In genomic region chr3:116582201-116582600, GRCm38 (mm10) we compare ENCODE assay signal across 24 mouse cellular contexts. TPM values are rescaled to one million over a fixed set of nuclear protein-coding genes. Genes with fewer than 3 reads are reported as not detected.
DNase-seq lines count a peak whose midpoint lies in the region; ATAC-seq lines count a peak whose summit lies in the region.
"Had no signal": no experiment of that assay in that cellular context is flagged by ENCODE, and none has a peak within 500 bp of the region (broad histone marks: within the 10 kb centered on the region; RNA-seq: fewer than 3 reads in every experiment).

No protein-coding gene starts in this region.

- no peaks in the 10 kb centered on the region for H3K27me3 ChIP-seq in forebrain, embryonic 11.5 days (ENCODE audit: control insufficient read depth, insufficient read depth, low read length)
- H3K27me3 ChIP-seq: embryonic facial prominence, embryonic 15.5 days; intestine, embryonic 15.5 days; liver, embryonic 13.5 days; neural tube, embryonic 15.5 days had no signal

- H3K27ac ChIP-seq in forebrain, embryonic 11.5 days (ENCODE audit: low read depth, low read length) = no peak overlapping the region
- H3K27ac ChIP-seq: embryonic facial prominence, embryonic 15.5 days; heart, embryonic 10.5 days; intestine, embryonic 15.5 days; left cerebral cortex, adult 2 months; liver, embryonic 13.5 days; neural tube, embryonic 15.5 days had no signal

- H3K9me3 ChIP-seq in forebrain, embryonic 11.5 days (ENCODE audit: control insufficient read depth, low read length) = no peaks in the 10 kb centered on the region
- H3K9me3 ChIP-seq: embryonic facial prominence, embryonic 15.5 days; heart, embryonic 10.5 days; intestine, embryonic 15.5 days; liver, embryonic 13.5 days; neural tube, embryonic 15.5 days had no signal

- H3K4me3 ChIP-seq in forebrain, embryonic 11.5 days (ENCODE audit: low read depth, low read length) = no peak overlapping the region
- H3K4me3 ChIP-seq: embryonic facial prominence, embryonic 15.5 days; heart, embryonic 10.5 days; intestine, embryonic 15.5 days; left cerebral cortex, adult 2 months; liver, embryonic 13.5 days; neural tube, embryonic 15.5 days had no signal

- peak; percentile 12 for DNase-seq in layer of hippocampus, adult 11-12 months (ENCODE audit: low spot score)
- DNase-seq in layer of hippocampus, postnatal 10 days (ENCODE audit: low spot score in 2 of 2) = no peak
- DNase-seq in right cerebral cortex, adult 18-20 months = peak; percentile 77
- no peak for DNase-seq in right cerebral cortex, postnatal 14 days
- peak; percentile 25 to 58 for DNase-seq in left cerebral cortex, adult 9 months (ENCODE audit: low spot score in 2 of 2)
- DNase-seq in forebrain, embryonic 11.5 days (ENCODE audit: low spot score) = no peak
- no peak for DNase-seq in spleen, postnatal 4 days (ENCODE audit: low spot score in 2 of 2)
- DNase-seq: adrenal gland, postnatal 25 days; cerebellum, adult 9-11 months; gastrocnemius, postnatal 10 days; kidney, adult 8-10 months; kidney, postnatal 25 days; liver, embryonic 13.5 days; lung, adult 2 months; lung, postnatal 14 days; thymus, adult 2 months had no signal

- H3K4me2 ChIP-seq in forebrain, embryonic 11.5 days (ENCODE audit: low read depth, low read length, severe bottlenecking) = no peak overlapping the region
- H3K4me2 ChIP-seq: embryonic facial prominence, embryonic 15.5 days; intestine, embryonic 15.5 days; liver, embryonic 13.5 days; midbrain, embryonic 11.5 days; neural tube, embryonic 15.5 days had no signal

- H3K9ac ChIP-seq in forebrain, embryonic 11.5 days (ENCODE audit: low read length) = no peak overlapping the region
- H3K9ac ChIP-seq: embryonic facial prominence, embryonic 15.5 days; intestine, embryonic 15.5 days; liver, embryonic 13.5 days; neural tube, embryonic 15.5 days had no signal

- ATAC-seq in forebrain, embryonic 11.5 days (replicated peaks; ENCODE audit: low FRiP score) = no peak
- ATAC-seq: forebrain, embryonic 16.5 days; hindbrain, embryonic 16.5 days; intestine, embryonic 15.5 days had no signal

- WGBS in forebrain, embryonic 11.5 days = 96% methylated on average over 9 of the region's 9 CpGs

- no peaks in the 10 kb centered on the region for H3K4me1 ChIP-seq in forebrain, embryonic 11.5 days (replicated peaks; ENCODE audit: control insufficient read depth, insufficient read depth, low read length)
- H3K4me1 ChIP-seq: embryonic facial prominence, embryonic 15.5 days; heart, embryonic 10.5 days; intestine, embryonic 15.5 days; liver, embryonic 13.5 days; neural tube, embryonic 15.5 days had no signal

- H3K36me3 ChIP-seq in forebrain, embryonic 11.5 days (ENCODE audit: control insufficient read depth, insufficient read depth, low read length) = peaks cover 7% of the 10 kb centered on the region; the same call in 1 of the 2 replicates

RNA-seq across cellular contexts. Expression of gene Sass6, which starts 12.6 kb away (rescaled TPM):
- 10 to 100 TPM in 1 of 2 experiments, 1 to 10 TPM in 1; 9.6 to 11.4 TPM for total RNA-seq in layer of hippocampus, postnatal 10 days (2021)
- 41.4 and 42.6 TPM in 2 replicates for polyA plus RNA-seq in forebrain, embryonic 11.5 days (2014; fragmentation: Nextera tagmentation; extraction: Ambion mirVana)

RNA-seq across cellular contexts. Expression of gene Lrrc39, which starts 19.4 kb away (rescaled TPM):
- under 1 TPM; 0.25 to 0.27 TPM for total RNA-seq in layer of hippocampus, postnatal 10 days (2021)
- 0.72 and 0.85 TPM in 2 replicates for polyA plus RNA-seq in forebrain, embryonic 11.5 days (2014; fragmentation: Nextera tagmentation; extraction: Ambion mirVana)
- total RNA-seq: left cerebral cortex, adult 2 months had no signal

RNA-seq across cellular contexts. Expression of gene Trmt13, which starts 32.2 kb away (rescaled TPM):
- total RNA-seq in layer of hippocampus, postnatal 10 days (2021) = 10 to 100 TPM; 14.0 to 17.5 TPM
- 28.6 and 29.0 TPM in 2 replicates for polyA plus RNA-seq in forebrain, embryonic 11.5 days (2014; fragmentation: Nextera tagmentation; extraction: Ambion mirVana)

Comparison
In these comparisons a context has a peak if more than half of its experiments do, and no peak if none do; other contexts are left out.
1. DNase-seq: peak in layer of hippocampus, adult 11-12 months (single experiment), right cerebral cortex, adult 18-20 months (single experiment) and left cerebral cortex, adult 9 months (2 of 2); none in layer of hippocampus, postnatal 10 days (0 of 2), right cerebral cortex, postnatal 14 days (single experiment), forebrain, embryonic 11.5 days (single experiment) and spleen, postnatal 4 days (0 of 2).